Mouse (Mus musculus): ENCODE measurements around the gene Slc46a2.
A peak's percentile ranks its signal among the peaks of the same experiment; 100 is the strongest.

Gene Slc46a2

DNA sequence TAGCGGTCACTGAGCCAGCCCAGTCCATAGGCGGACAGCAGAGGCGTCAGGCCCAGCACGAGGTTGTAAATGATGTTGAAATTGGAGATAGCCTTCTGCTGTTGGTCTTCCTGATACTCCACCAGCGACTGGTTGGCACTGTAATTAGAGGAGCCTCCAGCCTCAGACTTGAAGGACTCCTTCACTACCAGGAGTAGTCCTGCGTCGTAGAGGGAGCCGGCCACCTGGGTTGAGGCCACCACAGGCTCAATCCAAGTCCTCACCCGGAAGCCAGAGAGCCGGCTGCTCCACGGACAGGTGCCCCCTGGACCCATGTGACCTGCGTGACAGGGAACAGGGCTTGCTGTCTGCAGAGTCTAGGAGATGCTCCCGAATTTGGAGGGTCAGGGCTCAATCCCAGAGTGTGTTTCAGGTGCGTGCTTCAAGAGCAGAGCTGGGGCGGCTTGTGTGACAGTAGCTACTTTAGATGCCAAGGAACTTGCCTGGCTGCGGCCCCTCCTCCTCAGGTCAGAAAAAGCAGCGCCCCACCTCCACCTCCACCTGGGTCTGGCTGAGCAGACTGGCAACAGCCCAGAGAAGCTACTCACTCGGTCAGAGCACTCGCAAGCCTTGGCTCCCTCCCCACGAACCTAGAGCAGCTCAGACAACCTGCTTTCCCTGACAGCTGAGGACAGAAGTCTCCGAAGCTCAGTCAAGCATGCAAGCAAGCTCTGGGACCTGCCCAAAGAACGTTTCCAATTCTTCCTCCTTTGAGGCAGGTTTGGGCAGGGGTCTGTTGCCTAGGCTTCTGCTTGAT is at the start of gene Slc46a2:
TSS of gene Slc46a2 (minus strand) at position 449 of the 796 bp plus-strand sequence.
- DNase-seq (ENCODE audit: low read depth in 2 of 2, low spot score in 2 of 2) = no peak

DNA sequence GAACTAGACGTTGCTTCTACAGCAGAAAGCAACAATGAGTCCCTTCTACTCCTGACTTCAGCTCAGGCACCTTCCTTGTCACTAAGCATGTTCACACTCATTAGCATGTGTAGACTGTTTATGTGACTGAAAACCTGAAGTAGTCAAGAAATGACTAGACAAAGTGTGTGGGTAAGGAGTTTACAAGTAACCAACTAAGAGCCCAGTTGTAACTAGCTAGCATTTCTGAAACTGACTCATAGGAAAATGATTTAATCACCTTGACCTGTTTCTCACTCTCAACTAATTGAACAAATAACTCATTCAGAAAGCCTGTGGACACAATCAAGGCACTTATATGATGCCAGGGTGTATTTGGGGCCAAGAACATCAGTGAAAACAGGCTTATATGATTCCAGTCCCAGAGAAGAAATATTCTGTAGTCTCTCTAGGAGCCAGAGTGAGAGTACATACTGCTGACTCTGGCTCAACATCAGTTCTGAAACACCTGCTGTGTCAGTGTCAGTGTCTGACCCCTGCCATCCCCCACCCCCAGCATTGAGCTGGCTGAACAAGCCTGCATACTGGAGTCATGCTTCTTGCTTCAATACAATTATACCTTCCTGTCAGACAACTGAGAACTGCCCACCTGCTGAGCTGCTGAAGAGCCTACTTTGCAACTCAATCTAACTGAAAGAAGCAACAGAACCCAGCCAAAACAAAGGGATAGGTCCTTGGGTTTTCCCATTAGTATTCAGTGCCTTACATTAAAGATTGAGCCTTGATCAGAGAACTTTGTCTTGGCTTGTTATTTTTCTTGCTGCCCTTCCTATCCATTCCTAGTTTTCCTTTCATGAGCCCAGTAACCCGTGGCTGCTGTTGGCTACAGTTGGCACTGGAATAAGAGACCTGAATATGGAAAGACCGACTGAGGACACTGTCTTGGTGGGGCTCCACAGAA is 48.8 kb upstream of the Slc46a2 start, which contains the start of gene Mup6:
TSS of gene Mup6 (plus strand) at position 890 of the 940 bp plus-strand sequence.
- no peak for DNase-seq (ENCODE audit: low read depth in 2 of 2, low spot score in 2 of 2)

- DNase-seq (ENCODE audit: low read depth in 2 of 2, low spot score in 2 of 2) = no peak
Measured at GRCm38 (mm10) chr4:59960610-59961009, 45.8 kb upstream of the Slc46a2 start, which contains the start of gene Mup4. TSS of gene Mup4 (minus strand) at chr4:59960710.

DNA sequence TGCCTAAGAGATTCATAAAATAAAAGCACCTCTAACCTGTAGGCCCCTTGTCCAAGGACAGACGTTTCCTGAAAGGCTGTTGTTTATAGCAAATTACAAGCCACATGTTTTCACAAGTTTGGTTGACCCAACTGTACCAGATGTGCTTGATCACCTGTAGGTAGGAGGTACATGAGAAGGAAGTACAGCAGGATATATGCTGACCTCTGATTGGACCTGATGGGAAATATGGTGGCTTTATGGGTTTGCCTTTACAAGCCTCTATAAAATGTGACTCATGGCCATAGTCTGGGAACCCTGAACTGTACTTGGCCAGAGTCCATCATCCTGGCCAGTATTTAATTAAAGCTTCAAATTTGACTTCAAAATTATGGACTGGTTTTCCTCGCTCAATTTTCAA is 22.7 kb upstream of the Slc46a2 start:
- DNase-seq (ENCODE audit: low read depth in 2 of 2, low spot score in 2 of 2) = no peak

- no peak for DNase-seq (ENCODE audit: low read depth in 2 of 2, low spot score in 2 of 2)
Measured at GRCm38 (mm10) chr4:59932505-59933281, 17.8 kb upstream of the Slc46a2 start.

- peak; percentile 28 for DNase-seq (ENCODE audit: low read depth in 2 of 2, low spot score in 2 of 2)
Measured at GRCm38 (mm10) chr4:59928347-59928746, 13.5 kb upstream of the Slc46a2 start.

- DNase-seq (ENCODE audit: low read depth in 2 of 2, low spot score in 2 of 2) = no peak
Measured at GRCm38 (mm10) chr4:59927666-59928065, 12.8 kb upstream of the Slc46a2 start.

DNA sequence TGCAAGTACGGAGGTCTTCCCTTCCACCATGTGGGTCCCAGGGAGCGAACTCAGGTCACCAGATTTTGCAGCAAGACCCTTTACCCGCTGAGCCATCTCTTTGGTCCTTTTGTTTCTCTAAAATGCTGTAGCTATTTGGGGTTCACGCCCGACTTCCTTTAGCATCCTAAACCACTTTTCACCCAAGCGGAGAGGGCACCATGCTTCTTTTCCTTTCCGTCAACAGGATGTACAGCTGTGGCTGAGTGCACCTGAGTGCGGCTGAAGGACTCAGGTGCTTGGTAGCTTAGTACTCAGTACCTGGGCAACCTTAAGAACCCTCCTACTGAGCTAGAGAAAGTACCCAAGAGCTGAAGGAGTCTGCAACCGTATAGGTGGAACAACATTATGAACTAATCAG is 10.2 kb upstream of the Slc46a2 start:
- DNase-seq (ENCODE audit: low read depth in 2 of 2, low spot score in 2 of 2) = no peak

DNA sequence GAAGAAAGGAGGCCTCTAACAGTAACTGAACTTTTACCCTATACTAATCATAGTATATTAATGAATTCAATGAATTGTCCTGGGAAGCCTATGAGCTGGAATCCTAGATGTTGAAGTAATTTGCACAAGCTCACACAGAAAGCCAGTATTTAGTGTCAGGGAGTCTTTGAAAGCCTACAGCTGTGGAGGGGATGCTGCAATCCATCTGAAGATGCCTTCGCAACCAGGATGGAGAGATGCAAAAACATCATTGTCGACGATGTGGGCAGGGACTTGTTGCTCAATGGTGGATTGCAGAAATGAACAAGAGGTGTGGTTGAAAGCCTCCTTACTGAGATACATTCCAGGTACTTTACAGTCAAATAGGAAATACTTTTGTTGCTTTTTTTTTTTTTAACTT is 3.1 kb upstream of the Slc46a2 start:
- DNase-seq (ENCODE audit: low read depth in 2 of 2, low spot score in 2 of 2) = no peak

DNA sequence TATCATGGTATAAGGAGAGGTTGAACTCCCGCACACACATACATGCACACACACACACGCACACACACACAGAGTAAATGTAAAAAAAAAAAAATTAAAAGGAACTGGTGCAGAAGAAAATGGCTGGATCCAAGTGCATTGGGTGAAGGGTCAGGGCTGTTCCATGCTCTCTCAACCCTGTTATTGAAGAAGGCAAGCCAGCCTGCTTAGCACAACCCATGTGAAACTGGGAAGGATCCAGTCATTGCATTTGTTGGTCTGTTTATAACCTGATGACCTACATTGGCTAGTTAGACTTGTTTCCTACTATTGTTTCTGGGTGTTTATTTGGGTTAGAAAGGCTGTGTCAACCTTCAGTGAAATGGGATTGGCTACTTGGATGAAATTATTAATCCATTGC is 6.1 kb downstream of the Slc46a2 start:
- DNase-seq (ENCODE audit: low read depth in 2 of 2, low spot score in 2 of 2) = no peak

GRCm38 (mm10) chr4:59907657-59908230 is 7.1 kb downstream of the Slc46a2 start:
- DNase-seq (ENCODE audit: low read depth in 2 of 2, low spot score in 2 of 2) = no peak

GRCm38 (mm10) chr4:59907092-59907491 is 7.8 kb downstream of the Slc46a2 start:
- DNase-seq (ENCODE audit: low read depth in 2 of 2, low spot score in 2 of 2) = no peak

DNA sequence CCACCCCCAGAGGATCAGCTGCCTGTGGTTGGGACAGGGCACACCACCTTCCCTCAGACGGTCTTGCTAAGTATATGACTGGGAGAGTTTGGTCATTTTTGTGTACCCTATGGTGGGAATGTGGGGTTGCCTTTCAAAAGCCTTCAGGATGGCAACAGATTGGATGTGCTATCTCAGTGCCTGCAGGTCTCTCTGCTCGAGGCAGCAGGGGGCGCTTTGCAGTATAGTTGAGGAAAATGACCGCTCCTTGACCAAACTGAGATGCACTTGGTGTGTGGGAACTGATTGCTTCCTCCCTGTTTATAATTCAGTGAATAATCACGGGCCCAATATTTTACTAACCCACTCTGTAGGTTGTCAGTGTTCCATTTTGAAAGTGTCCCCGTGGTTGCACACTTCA is 12.3 kb downstream of the Slc46a2 start:
- DNase-seq (ENCODE audit: low read depth in 2 of 2, low spot score in 2 of 2) = no peak

- no peak for DNase-seq (ENCODE audit: low read depth in 2 of 2, low spot score in 2 of 2)
Measured at GRCm38 (mm10) chr4:59901810-59902209, 13.0 kb downstream of the Slc46a2 start.

GRCm38 (mm10) chr4:59898521-59898919 is 16.3 kb downstream of the Slc46a2 start:
- no peak for DNase-seq (ENCODE audit: low read depth in 2 of 2, low spot score in 2 of 2)

- no peak for DNase-seq (ENCODE audit: low read depth in 2 of 2, low spot score in 2 of 2)
Measured at GRCm38 (mm10) chr4:59897814-59898520, 16.9 kb downstream of the Slc46a2 start.

DNA sequence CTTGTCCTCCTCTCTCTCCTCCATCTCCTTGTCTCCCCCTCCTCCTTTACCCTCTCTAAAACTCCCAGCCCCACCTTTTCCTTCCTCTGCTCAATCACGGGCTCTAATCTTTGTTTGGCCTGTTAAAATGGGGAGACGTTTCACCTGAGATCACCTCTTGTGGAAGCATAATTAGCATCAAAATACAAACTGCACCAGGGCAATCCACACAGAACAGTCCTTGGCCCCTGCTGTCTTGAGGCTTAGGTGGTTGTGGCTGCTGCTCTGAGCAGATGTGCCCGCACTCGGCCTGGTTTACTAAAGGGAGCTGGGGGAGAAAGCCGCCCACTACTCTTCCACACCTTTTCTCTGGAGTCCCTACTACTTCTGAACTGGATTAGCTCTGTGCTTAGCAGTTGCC is 18.9 kb downstream of the Slc46a2 start:
- no peak for DNase-seq (ENCODE audit: low read depth in 2 of 2, low spot score in 2 of 2)

DNA sequence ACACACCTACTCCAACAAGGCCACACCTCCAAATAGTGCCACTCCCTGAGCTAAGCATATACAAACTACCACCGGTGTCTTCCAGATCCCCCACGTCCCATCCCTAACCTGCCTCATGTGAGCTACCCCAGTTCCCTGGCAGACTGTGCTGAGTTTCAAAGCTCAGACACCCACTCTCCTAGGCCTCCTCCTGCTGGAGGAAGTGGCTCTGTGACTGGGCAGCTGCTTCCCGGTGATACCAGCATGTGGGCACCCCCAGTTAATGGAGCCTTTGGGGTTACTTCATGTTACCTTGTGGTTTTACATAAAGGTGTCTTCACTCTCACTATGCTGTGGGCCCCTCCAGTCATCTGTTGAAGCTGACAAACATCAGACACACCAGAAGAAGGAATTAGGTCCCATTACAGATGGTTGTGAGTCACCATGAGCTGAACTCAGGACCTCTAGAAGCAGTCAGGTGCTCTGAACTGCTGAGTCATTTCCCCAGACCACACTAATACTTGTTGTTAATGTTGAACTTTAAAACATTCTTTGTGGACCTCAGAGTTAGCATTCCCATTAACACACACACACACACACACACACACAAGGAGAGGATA is 19.8 kb downstream of the Slc46a2 start:
- DNase-seq (ENCODE audit: low read depth in 2 of 2, low spot score in 2 of 2) = no peak

DNA sequence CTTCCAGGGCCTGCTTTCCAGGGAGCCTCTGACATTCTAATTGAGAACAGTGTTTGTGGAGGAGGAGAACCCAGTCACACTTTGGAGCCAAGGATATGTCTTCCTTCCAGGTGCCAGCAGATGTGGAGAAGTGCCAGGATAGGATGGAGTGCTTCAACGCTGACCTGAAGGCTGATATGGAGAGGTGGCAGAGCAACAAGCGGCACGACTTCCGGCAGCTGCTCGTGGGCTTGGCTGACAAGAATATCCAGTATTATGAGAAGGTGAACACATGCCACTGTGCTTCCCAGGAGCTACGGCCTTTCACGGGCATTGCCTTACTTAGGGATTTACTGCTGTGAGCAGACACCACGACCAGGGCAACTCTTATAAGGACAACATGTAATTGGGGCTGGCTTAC is 20.4 kb downstream of the Slc46a2 start:
- DNase-seq (ENCODE audit: low read depth in 2 of 2, low spot score in 2 of 2) = no peak

DNA sequence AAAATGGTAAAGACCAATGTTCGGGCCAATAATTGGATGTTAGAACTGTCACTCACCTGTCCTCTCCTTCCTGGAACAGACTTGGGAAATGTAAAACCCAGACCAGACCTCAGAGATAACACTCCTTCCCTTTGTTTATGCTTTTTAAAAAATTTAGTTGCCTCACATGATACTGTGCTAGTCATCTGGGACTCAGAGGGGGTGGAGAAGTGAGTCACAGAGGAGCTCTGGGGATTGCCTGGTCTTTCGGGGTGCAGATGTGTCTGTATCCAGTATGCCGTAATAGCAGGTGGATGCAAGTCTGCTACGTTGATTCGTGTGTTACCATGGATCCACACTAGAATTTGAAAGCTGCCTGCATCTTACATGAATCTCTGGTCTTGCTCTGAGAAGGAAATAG is 22.1 kb downstream of the Slc46a2 start:
- no peak for DNase-seq (ENCODE audit: low read depth in 2 of 2, low spot score in 2 of 2)

Data from CD8-positive naive resting alpha-beta T cell, adult 2 months (primary cell).